Mouse (Mus musculus): Measurements from ENCODE around the gene Sirt2. TPM values are rescaled to one million over a fixed set of nuclear protein-coding genes. Genes with fewer than 3 reads are reported as not detected.

The Sirt2 gene
- polyA plus RNA-seq, 1 experiment from 2014 or later = 28.5 TPM

DNA sequence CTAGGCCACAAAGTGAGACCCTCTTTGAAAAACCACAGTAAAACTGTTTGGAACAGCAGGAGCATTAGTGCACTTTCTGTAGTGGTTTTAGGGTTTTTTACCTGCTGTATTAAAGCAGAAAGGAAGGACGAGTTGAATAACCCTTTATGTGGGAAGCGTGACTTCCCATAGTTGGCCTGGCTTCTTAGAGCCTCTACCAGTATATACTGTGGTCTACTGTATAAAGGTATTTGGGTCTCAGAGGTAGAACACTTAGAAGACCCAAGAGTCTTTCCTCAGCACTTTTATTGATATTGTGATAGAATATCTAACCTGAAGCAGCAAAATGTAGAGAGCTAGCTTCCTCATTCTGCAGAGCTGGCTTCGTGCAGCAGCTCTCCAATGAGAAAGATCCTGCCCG, 53.0 kb downstream of the Sirt2 start:
- Histone ChIP-seq H3K9ac (no peak overlapping the region), H3K4me1 (peaks cover 91% of the 10 kb centered on the region), H3K36me3 (peaks cover 86% of the 10 kb centered on the region), H3K27ac (no peak overlapping the region), H3K9me3 (replicated peaks) (no peaks in the 10 kb centered on the region), H3K4me3 (no peak overlapping the region), H3K27me3 (replicated peaks) (no peaks in the 10 kb centered on the region), H3K4me2 (no peak overlapping the region)
- no peak for ATAC-seq
- WGBS (ENCODE audit: insufficient replicate concordance) = 84% methylated on average over 4 of the region's 4 CpGs

DNA sequence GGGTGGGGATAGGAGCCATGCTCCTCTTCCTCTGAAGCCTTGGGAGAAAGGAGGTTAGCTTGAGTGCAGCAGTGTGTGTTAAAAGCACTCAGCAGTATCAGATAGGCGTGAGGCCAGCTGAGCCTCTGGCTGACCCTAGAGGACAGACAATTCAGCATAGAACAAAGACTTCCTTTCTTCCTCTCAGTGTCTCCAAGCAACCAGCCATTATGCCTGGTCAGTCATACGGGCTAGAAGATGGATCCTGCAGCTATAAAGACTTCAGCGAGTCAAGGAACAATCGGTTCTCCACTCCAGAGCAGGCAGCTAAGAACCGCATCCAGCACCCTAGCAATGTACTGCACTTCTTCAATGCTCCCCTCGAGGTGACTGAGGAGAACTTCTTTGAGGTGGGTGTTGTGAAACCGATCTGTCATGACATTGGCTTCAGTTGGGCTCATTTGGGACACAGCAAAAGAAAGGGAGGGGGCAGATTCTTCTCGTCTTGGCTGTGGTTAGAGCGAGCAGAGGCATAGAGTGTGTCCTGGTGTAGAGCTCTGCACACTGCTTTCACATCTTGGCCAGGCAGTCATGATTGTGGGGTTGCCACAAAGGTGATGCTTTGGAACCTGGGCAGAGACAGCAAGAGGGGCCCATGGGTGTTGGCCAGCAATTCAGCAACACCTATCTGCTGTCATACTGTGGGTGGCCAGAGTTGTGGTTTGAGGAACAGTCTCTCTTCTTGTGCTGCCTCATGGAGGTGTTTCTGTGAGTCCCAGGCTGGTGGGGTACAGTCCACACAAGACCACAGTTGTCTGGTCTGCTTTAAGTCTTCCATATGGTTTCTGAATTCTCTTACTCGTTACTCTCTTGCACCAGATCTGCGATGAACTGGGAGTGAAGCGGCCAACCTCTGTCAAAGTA, 54.1 kb downstream of the Sirt2 start:
- WGBS (ENCODE audit: insufficient replicate concordance) = 79% methylated on average over 12 of the region's 12 CpGs
- Histone ChIP-seq H3K4me1 (peaks cover 89% of the 10 kb centered on the region), H3K27ac (peak overlapping the region; percentile 0; the same call in 1 of the 2 replicates)

DNA sequence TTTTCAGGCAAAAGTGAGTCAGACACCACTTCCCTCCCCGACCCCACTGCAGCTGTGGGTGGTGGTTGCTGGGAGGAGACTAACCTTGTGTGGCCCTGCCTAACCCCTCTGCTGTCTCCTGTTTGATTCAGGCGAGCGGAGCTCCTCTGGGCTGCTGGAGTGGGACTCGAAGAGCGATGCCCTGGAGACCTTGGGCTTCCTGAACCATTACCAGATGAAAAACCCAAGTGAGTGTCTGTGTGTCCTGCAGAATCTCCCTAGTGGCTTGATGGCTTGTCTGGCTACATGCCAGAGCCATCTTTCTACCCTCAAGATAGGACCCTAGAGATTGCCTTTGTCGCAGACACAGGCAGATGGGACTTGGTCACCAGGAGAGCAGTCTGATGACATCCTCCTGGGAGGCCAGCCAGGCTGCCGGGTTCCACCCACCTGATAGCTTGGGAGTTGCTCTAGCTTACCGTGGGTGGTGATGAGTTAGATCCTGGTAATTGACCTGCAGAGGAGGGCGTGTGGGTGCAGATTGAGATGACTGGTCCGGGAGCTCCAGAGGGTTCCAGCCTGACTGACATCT, 54.8 kb downstream of the Sirt2 start:
- Histone ChIP-seq H3K9me3 (replicated peaks) (no peaks in the 10 kb centered on the region), H3K4me1 (peaks cover 89% of the 10 kb centered on the region), H3K27ac (peak overlapping the region; percentile 57; the same call in 1 of the 2 replicates), H3K4me2 (no peak overlapping the region), H3K4me3 (no peak overlapping the region), H3K27me3 (replicated peaks) (no peaks in the 10 kb centered on the region), H3K9ac (no peak overlapping the region), H3K36me3 (peaks cover 68% of the 10 kb centered on the region)
- no peak for ATAC-seq
- WGBS (ENCODE audit: insufficient replicate concordance) = 71% methylated on average over 10 of the region's 10 CpGs

More for the DNA sequence above, 54.1 kb downstream of the Sirt2 start:
- Histone ChIP-seq H3K4me3 (no peak overlapping the region), H3K9ac (no peak overlapping the region), H3K4me2 (no peak overlapping the region), H3K27me3 (replicated peaks) (no peaks in the 10 kb centered on the region), H3K9me3 (replicated peaks) (no peaks in the 10 kb centered on the region), H3K36me3 (peaks cover 76% of the 10 kb centered on the region)
- ATAC-seq = no peak

DNA sequence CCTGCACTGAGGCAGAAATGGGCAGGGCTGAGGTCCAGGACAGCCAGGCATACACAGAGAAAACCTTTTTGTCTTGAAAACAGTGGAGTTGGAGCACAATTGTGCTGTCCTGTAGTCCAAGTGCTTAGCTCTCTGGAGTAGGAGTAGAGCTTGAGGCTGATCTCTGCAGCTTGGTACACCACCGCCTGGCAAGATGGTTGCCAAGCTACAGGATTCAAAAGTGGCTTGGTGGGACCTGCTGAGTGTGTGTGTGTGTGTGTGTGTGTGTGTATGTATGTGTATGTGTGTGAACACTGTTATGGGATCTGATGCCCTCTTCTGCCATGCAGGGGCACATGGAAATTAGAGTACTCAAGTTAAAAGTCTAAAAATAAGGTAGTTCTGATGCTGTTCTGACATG, 56.0 kb downstream of the Sirt2 start:
- Histone ChIP-seq H3K36me3 (peaks cover 56% of the 10 kb centered on the region), H3K4me2 (no peak overlapping the region), H3K27ac (peak overlapping the region; percentile 76), H3K9me3 (replicated peaks) (no peaks in the 10 kb centered on the region), H3K9ac (no peak overlapping the region), H3K4me3 (no peak overlapping the region), H3K27me3 (replicated peaks) (no peaks in the 10 kb centered on the region), H3K4me1 (peaks cover 82% of the 10 kb centered on the region)
- 71% methylated on average over 1 of the region's 1 CpGs for WGBS (ENCODE audit: insufficient replicate concordance)
- no peak for ATAC-seq

DNA sequence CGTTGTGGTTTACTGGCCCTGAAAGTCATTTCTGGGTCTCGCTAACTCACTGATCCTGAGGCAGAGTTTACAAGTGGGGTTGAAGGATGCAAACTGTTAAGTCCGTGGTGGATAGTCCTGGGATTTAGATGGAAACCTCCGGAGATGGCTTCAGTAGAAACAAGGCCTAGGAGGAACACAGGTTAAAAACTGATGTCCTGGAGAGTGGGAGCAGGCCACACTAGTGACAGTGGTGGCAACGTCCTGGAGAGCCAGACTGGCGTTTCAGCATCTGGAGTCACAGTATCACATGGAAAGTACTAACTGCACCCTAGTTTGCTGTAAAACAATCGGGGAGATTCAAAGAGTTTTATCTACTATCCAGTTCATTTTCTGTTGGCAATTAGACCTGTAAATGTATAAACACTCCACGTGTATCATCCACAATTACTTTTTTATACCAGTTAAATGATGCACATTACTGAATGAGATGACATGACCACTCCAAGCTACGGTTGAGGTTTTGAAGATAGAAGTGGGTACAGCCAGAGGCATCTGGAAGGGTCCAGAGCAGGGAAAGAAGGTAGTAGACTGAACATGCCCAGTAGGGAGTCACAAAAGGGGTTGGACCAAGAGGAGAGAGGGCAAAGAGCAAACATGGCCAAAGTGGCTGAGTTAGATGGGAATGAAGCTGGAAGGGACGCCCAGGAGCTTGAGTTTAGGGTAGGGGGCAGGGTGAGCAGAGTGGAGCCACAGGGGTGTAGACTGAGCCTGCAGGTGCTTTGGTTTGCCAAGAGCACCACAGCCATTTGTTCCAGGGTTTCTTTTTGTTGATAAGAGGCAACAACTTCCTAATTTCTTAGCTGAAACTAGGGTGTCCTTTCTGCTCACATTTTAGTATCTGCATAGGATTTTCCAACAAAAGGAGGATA, 56.7 kb downstream of the Sirt2 start:
- WGBS (ENCODE audit: insufficient replicate concordance) = 44% methylated on average over 10 of the region's 10 CpGs
- Histone ChIP-seq H3K9me3 (replicated peaks) (no peaks in the 10 kb centered on the region), H3K4me1 (peaks cover 79% of the 10 kb centered on the region), H3K4me3 (no peak overlapping the region), H3K27me3 (replicated peaks) (no peaks in the 10 kb centered on the region), H3K27ac (peak overlapping the region; percentile 76), H3K36me3 (peaks cover 51% of the 10 kb centered on the region), H3K9ac (no peak overlapping the region), H3K4me2 (no peak overlapping the region)
- ATAC-seq = no peak

DNA sequence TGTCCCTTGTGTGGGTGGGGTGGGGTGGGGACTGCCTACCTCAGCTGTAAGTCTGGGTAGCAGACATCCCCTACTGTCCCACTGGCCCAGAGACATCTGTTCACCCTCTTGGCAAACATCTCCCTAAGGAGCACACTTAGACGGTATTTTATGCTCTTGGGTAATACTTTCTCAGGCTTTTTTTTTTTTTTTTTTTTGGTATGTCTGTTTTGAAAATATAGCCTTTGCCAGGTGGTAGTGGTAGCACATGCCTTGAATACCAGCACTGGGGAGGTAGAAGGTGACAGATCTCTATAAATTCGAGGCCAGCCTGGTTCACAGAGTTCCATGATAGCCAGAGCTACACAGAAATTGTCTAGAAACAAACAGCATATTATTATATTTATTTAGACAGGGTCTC, 57.4 kb downstream of the Sirt2 start:
- Histone ChIP-seq H3K9ac (no peak overlapping the region), H3K9me3 (replicated peaks) (no peaks in the 10 kb centered on the region), H3K4me2 (no peak overlapping the region), H3K27ac (peak overlapping the region; percentile 76), H3K4me1 (peaks cover 72% of the 10 kb centered on the region), H3K27me3 (replicated peaks) (no peaks in the 10 kb centered on the region), H3K36me3 (peaks cover 44% of the 10 kb centered on the region), H3K4me3 (no peak overlapping the region)
- WGBS (ENCODE audit: insufficient replicate concordance) = 40% methylated on average over 2 of the region's 2 CpGs
- ATAC-seq = no peak

DNA sequence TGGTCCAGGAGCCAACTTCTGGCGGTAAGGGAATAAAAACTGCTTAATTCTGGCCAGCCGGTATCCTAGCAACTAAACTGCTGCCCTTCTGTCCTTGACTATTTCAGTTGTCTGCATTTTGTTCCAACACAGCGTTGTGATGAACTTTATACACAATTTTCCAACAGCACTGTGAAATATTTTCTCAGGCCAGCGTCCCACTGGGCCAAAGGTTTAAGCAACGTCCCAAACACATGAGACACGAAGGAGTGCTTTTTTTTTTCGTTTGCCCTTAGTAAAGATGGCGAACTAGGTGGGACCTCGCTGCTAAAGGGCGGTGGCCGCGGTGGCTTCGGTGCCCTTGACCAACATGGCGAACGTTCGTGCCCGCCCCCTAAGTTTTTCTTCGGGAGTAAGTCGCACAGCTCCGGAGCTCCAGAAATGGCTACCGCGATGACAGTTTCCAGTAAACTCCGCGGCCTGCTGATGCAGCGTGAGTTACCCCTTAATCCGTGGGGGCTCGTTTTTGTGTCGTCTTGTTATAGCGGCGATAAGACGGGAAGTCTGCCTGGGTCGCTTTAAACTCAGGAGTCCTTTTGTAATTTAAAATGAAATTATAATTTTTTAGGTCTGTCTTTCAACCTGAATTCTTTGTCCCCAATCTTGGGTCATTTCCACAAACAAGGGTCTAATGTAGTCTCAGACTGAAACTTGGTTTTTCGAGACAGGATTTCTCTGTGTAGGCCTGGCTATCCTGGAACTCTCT, 58.6 kb downstream of the Sirt2 start, which contains the start of gene Ech1:
Gene Ech1, plus strand, starts transcription at position 277 of the 745 bp plus-strand sequence.
- H3K4me2 ChIP-seq = peak within 1 kb of the TSS; percentile 79
- no peaks in the 10 kb centered on the region for H3K27me3 ChIP-seq (replicated peaks)
- peak within 1 kb of the TSS; percentile 64 for H3K4me3 ChIP-seq
- ATAC-seq = peak; percentile 83
- peaks cover 65% of the 10 kb centered on the region for H3K4me1 ChIP-seq
- peak within 1 kb of the TSS; percentile 78 for H3K9ac ChIP-seq
- peak within 1 kb of the TSS; percentile 76 for H3K27ac ChIP-seq
- peaks cover 42% of the 10 kb centered on the region for H3K36me3 ChIP-seq
- no peaks in the 10 kb centered on the region for H3K9me3 ChIP-seq (replicated peaks)
- WGBS (ENCODE audit: insufficient replicate concordance) = 1% methylated on average over 33 of the region's 33 CpGs

DNA sequence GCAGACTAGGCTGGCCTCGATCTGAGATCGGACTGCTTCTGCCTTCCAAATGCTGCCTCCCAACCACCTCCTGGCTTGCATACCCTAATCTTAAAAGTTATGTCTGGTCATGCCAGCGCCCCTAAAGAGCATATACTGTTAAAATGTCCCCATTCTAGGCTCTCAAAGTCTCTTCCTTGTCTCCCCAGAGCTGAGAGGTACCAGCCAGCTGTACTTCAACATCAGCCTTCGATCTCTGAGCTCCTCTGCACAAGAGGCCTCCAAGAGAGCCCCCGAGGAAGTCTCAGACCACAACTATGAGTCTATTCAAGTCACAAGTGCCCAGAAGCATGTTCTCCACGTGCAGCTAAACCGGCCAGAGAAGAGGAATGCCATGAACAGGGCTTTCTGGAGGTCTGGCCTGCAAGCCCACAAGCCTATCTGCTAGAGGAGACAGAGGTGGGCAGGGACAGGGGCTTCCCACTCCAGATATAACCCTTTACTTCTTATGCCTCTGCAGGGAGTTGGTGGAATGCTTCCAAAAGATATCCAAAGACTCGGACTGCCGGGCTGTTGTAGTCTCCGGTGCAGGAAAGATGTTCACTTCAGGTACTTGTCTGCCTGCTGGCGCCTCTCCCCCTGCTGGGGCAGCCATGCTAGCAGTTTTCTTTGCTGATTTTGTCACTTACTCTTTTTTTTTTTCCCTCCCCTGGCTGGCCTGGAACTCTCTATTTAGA, 59.3 kb downstream of the Sirt2 start:
- Histone ChIP-seq H3K4me2 (peak overlapping the region; percentile 79), H3K4me3 (peak overlapping the region; percentile 64), H3K36me3 (peaks cover 42% of the 10 kb centered on the region), H3K4me1 (peaks cover 65% of the 10 kb centered on the region), H3K27ac (peak overlapping the region; percentile 76), H3K9me3 (replicated peaks) (no peaks in the 10 kb centered on the region), H3K9ac (peak overlapping the region; percentile 78), H3K27me3 (replicated peaks) (no peaks in the 10 kb centered on the region)
- 36% methylated on average over 11 of the region's 11 CpGs for WGBS (ENCODE audit: insufficient replicate concordance)
- ATAC-seq = peak; percentile 56

DNA sequence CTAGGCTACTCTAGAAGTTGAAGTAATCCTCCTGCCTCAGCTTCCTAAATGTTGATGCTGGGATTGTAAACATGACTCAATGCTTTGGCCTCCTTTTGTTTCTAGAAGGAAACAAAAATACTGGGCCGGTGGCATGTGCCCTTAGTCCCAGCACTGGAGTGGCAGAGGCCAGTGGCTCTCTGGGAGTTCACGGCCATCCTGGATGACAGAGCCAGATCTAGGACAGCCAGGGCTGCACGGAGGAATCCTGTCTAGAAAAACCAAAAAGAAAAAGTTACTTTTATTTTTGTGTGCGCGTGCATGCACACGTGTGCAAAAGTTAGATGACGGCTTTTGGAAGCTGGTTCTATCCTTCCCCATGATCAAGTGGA, 59.9 kb downstream of the Sirt2 start:
- WGBS (ENCODE audit: insufficient replicate concordance) = 87% methylated on average over 7 of the region's 7 CpGs
- H3K4me1 ChIP-seq = peaks cover 66% of the 10 kb centered on the region
- no peak overlapping the region for H3K9ac ChIP-seq
- no peaks in the 10 kb centered on the region for H3K27me3 ChIP-seq (replicated peaks)
- H3K4me3 ChIP-seq = no peak overlapping the region
- peak overlapping the region; percentile 79 for H3K4me2 ChIP-seq
- ATAC-seq = no peak
- H3K27ac ChIP-seq = peak overlapping the region; percentile 76
- H3K9me3 ChIP-seq (replicated peaks) = no peaks in the 10 kb centered on the region
- H3K36me3 ChIP-seq = peaks cover 42% of the 10 kb centered on the region

DNA sequence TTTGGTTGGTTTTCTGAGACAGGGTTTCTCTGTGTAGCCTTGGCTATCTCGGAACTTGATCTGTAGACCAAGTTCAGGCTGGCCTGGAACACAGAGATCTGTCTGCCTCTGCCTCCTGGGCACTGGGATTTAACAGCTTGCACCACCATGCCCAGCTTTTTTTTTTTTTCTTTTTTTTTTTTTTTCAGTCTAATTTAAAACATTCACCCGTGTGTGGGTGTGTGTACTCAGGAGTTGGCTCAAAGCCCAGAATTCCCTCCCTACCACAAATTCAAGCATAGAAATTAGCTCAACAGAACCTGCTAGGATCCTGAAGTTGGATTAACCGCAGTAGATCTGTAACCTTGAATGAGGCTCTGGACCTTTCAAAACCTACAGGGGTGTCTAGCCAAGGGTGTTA, 60.8 kb downstream of the Sirt2 start:
- no peak overlapping the region for H3K27ac ChIP-seq
- H3K4me2 ChIP-seq = no peak overlapping the region
- no peaks in the 10 kb centered on the region for H3K27me3 ChIP-seq (replicated peaks)
- H3K9ac ChIP-seq = no peak overlapping the region
- no peaks in the 10 kb centered on the region for H3K9me3 ChIP-seq (replicated peaks)
- peaks cover 39% of the 10 kb centered on the region for H3K36me3 ChIP-seq
- no peak for ATAC-seq
- no peak overlapping the region for H3K4me3 ChIP-seq
- WGBS (ENCODE audit: insufficient replicate concordance) = 67% methylated on average over 3 of the region's 3 CpGs
- H3K4me1 ChIP-seq = peaks cover 69% of the 10 kb centered on the region

DNA sequence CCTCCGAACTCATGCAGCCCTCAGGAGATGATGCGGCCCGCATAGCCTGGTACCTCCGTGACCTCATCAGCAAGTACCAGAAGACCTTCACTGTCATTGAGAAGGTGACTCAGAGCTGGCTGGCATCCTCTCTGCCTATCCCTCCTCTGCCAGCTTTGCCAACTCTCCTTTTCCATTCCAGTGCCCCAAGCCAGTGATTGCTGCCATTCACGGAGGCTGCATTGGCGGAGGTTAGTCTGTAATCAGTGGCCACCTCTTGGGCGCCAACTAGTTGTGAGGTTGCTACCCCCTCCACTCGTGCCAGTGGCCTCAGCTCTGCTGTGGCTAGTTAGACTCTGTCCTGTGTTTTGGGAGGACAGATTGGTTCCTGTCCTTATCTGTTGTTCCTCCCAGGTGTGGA, 63.3 kb downstream of the Sirt2 start:
- Histone ChIP-seq H3K4me1 (peaks cover 52% of the 10 kb centered on the region), H3K9me3 (replicated peaks) (no peaks in the 10 kb centered on the region), H3K4me3 (no peak overlapping the region), H3K4me2 (no peak overlapping the region), H3K9ac (no peak overlapping the region), H3K27me3 (replicated peaks) (no peaks in the 10 kb centered on the region), H3K36me3 (peaks cover 31% of the 10 kb centered on the region), H3K27ac (no peak overlapping the region)
- 84% methylated on average over 8 of the region's 8 CpGs for WGBS (ENCODE audit: insufficient replicate concordance)
- ATAC-seq = no peak

All from liver, embryonic 12.5 days (tissue).